Mouse (Mus musculus) intestine, embryonic 16.5 days (tissue): Measurements from ENCODE around the gene Slc29a3. TPM values are rescaled to one million over a fixed set of nuclear protein-coding genes. Genes with fewer than 3 reads are reported as not detected.

ENCODE experiments used
- ATAC-seq: fragments of 200-750 bp; cut with Nextera tagmentation; 2 replicates; pipeline ENCODE4 v1.8.0; 2017; ENCODE audit warnings: moderate TSS enrichment, moderate library complexity
- H3K27ac ChIP-seq: fragments of 300-500 bp; sonication (generic); 2 replicates; pipeline ENCODE4 v1.5.1; 2014; ENCODE audit warnings: mild to moderate bottlenecking, low read length
- H3K27me3 ChIP-seq: fragments of 300-500 bp; sonication (generic); replicated peaks from 2 replicates; pipeline ENCODE4 v1.6.1; 2014; ENCODE audit warnings: low read length, control low read depth, mixed read lengths; ENCODE audit not compliant: control insufficient read depth, insufficient read depth
- H3K36me3 ChIP-seq: fragments of 300-500 bp; sonication (generic); 2 replicates; pipeline ENCODE4 v1.6.1; 2014; ENCODE audit warnings: low read length, control low read depth; ENCODE audit not compliant: control insufficient read depth, insufficient read depth
- H3K4me1 ChIP-seq: fragments of 300-500 bp; sonication (generic); 2 replicates; pipeline ENCODE4 v1.6.1; 2014; ENCODE audit warnings: low read length, control low read depth, mixed read lengths; ENCODE audit not compliant: control insufficient read depth, insufficient read depth
- H3K4me2 ChIP-seq: fragments of 300-500 bp; sonication (generic); 2 replicates; pipeline ENCODE4 v1.6.1; 2014; ENCODE audit warnings: low read depth, low read length, control low read depth
- H3K4me3 ChIP-seq: fragments of 300-500 bp; sonication (generic); 2 replicates; pipeline ENCODE4 v1.5.1; 2014; ENCODE audit warnings: mild to moderate bottlenecking, low read length
- H3K9ac ChIP-seq: fragments of 300-500 bp; sonication (generic); 2 replicates; pipeline ENCODE4 v1.6.1; 2014; ENCODE audit warnings: low read depth, low read length
- H3K9me3 ChIP-seq: fragments of 300-500 bp; sonication (generic); 2 replicates; pipeline ENCODE4 v1.6.1; 2016; ENCODE audit warnings: low read length, control low read depth; ENCODE audit not compliant: control insufficient read depth
- WGBS: fragments of 180-500 bp; shearing (Covaris S2); extraction: QIAGEN DNeasy Blood & Tissue Kit; methylation state at CpG from one replicate; pipeline ENCODE4 v1.1.7; 2014; 5-methylcytosine and 5-hydroxymethylcytosine counted together
- polyA plus RNA-seq: library from polyadenylated mRNA; unstranded; fragments of >200 nt; fragmentation: Nextera tagmentation; extraction: Ambion mirVana; gene quantifications from 2 replicates; pipeline ENCODE4 v1.2.1, GENCODE M21; 2015

Slc29a3 gene
- polyA plus RNA-seq, 1 experiment from 2014 or later, result 8.2 TPM

DNA sequence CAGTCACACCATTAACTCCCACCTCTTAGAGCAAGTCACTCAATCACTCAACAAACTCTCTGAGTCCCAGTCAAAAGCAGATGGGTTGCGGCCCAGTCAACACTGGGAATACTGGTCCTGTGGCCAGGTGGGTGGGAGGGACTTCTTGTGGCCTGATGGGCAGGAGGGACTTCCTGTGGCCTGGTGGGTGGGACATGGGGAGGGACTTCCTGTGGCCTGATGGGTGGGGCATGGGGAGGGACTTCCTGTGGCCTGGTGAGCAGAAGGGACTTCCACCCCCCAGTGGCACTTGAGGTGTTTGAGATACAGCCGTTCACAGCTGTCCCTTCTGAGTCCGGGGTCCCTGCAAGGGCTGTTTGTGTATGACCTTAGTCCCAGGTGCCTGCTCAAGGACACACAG, 84.0 kb downstream of the Slc29a3 start:
- ATAC-seq, result no peak
- Histone ChIP-seq H3K9me3 (no peaks in the 10 kb centered on the region), H3K27me3 (no peaks in the 10 kb centered on the region), H3K36me3 (no peaks in the 10 kb centered on the region), H3K4me2 (no peak overlapping the region), H3K9ac (no peak overlapping the region), H3K27ac (no peak overlapping the region), H3K4me3 (no peak overlapping the region), H3K4me1 (no peaks in the 10 kb centered on the region)
- WGBS, result 86% methylated on average over 3 of the region's 3 CpGs

Other genes with a start within 250 kb of the Slc29a3 start
- gene Cdh23, start 56.3 kb downstream of the Slc29a3 start, polyA plus RNA-seq, result 0.33 and 0.67 TPM in 2 replicates
- 4.3 and 4.6 TPM in 2 replicates for gene Unc5b, start 78.8 kb upstream of the Slc29a3 start, polyA plus RNA-seq